Mouse (Mus musculus) liver, embryonic 13.5 days (tissue): ENCODE results near the gene Pyy. TPM values are rescaled to one million over a fixed set of nuclear protein-coding genes. Genes with fewer than 3 reads are reported as not detected.

Experiments
- ATAC-seq: fragments of 200-750 bp; cut with Nextera tagmentation; 2 replicates; pipeline ENCODE4 v1.8.0; 2017; ENCODE audit warnings: low read depth, mild to moderate bottlenecking, moderate number of reproducible peaks, moderate library complexity
- DNase-seq: peaks from one replicate; pipeline ENCODE4 v3.0.0; 2022
- H3K27ac ChIP-seq: fragments of 300-500 bp; sonication (generic); 2 replicates; pipeline ENCODE4 v1.5.1; 2015; ENCODE audit warnings: moderate library complexity, mild to moderate bottlenecking, inconsistent platforms
- H3K27me3 ChIP-seq: fragments of 300-500 bp; sonication (generic); 2 replicates; pipeline ENCODE4 v1.6.1; 2015; ENCODE audit warnings: mild to moderate bottlenecking, inconsistent platforms
- H3K36me3 ChIP-seq: fragments of 300-500 bp; sonication (generic); 2 replicates; pipeline ENCODE4 v1.6.1; 2015; ENCODE audit warnings: mild to moderate bottlenecking, inconsistent platforms
- H3K4me1 ChIP-seq: fragments of 300-500 bp; sonication (generic); replicated peaks from 2 replicates; pipeline ENCODE4 v1.6.1; 2015; ENCODE audit warnings: inconsistent platforms
- H3K4me2 ChIP-seq: fragments of 300-500 bp; sonication (generic); 2 replicates; pipeline ENCODE4 v1.6.1; 2015; ENCODE audit warnings: inconsistent platforms, mild to moderate bottlenecking, moderate library complexity
- H3K4me3 ChIP-seq: fragments of 300-500 bp; sonication (generic); replicated peaks from 2 replicates; pipeline ENCODE4 v1.5.1; 2015; ENCODE audit warnings: mild to moderate bottlenecking, inconsistent platforms
- H3K9ac ChIP-seq: fragments of 300-500 bp; sonication (generic); 2 replicates; pipeline ENCODE4 v1.6.1; 2015; ENCODE audit warnings: mild to moderate bottlenecking, inconsistent platforms
- H3K9me3 ChIP-seq: fragments of 300-500 bp; sonication (generic); replicated peaks from 2 replicates; pipeline ENCODE4 v1.6.1; 2016; ENCODE audit warnings: inconsistent platforms
- WGBS: fragments of 180-500 bp; shearing (Covaris S2); methylation state at CpG from one replicate; pipeline ENCODE4 v1.1.7; 2015; ENCODE audit not compliant: insufficient replicate concordance; 5-methylcytosine and 5-hydroxymethylcytosine counted together
- polyA plus RNA-seq: library from polyadenylated mRNA; unstranded; fragments of >200 nt; fragmentation: Nextera tagmentation; extraction: Ambion mirVana; gene quantifications from 2 replicates; pipeline ENCODE4 v1.2.1, GENCODE M21; 2015

The Pyy gene
- polyA plus RNA-seq, 1 experiment from 2014 or later = not detected

DNA sequence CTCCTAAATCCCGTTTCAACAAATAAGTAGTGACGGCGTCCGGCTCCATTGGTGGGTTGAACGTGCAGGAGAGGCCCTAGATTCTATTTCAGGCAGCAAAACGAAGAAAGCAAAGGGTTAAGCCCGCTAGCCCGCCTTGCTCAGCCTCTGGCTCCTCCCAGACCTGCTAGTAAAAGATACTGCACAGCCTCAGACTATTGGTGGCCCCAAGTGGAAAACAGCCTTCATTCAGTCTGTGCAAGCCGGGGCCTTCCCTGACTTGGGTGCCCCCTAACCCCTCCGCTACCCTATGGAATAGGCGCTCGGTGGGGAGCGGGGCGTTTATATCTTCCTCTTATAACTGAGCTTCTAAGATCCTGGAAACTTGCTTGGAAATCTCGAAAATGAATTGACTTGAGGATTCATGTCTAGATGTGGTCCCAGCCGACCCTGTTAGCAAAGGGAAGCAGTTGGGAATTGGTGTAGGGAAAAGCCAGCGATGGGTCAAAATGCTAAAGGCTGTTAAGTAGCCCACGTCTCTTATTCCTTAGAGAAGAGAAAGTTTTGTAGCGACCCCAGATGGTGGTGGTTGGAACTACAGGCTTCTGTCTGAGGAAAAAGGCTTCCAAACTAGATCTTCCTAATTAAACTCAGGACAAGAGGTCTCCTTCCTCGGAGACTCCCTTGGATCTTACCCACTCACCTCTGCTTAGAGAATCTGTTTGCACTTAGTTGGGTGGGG lies 18.4 kb downstream of the Pyy start:
- Histone ChIP-seq H3K27me3 (no peaks in the 10 kb centered on the region), H3K27ac (peak overlapping the region; percentile 96), H3K36me3 (peaks cover 12% of the 10 kb centered on the region), H3K9ac (peak overlapping the region; percentile 93), H3K4me2 (peak overlapping the region; percentile 95), H3K9me3 (no peaks in the 10 kb centered on the region), H3K4me3 (peak overlapping the region; percentile 79), H3K4me1 (peaks cover 58% of the 10 kb centered on the region)
- WGBS = under 1% methylated on average over 20 of the region's 20 CpGs
- DNase-seq (peak; percentile 88), ATAC-seq (peak; percentile 90)

DNA sequence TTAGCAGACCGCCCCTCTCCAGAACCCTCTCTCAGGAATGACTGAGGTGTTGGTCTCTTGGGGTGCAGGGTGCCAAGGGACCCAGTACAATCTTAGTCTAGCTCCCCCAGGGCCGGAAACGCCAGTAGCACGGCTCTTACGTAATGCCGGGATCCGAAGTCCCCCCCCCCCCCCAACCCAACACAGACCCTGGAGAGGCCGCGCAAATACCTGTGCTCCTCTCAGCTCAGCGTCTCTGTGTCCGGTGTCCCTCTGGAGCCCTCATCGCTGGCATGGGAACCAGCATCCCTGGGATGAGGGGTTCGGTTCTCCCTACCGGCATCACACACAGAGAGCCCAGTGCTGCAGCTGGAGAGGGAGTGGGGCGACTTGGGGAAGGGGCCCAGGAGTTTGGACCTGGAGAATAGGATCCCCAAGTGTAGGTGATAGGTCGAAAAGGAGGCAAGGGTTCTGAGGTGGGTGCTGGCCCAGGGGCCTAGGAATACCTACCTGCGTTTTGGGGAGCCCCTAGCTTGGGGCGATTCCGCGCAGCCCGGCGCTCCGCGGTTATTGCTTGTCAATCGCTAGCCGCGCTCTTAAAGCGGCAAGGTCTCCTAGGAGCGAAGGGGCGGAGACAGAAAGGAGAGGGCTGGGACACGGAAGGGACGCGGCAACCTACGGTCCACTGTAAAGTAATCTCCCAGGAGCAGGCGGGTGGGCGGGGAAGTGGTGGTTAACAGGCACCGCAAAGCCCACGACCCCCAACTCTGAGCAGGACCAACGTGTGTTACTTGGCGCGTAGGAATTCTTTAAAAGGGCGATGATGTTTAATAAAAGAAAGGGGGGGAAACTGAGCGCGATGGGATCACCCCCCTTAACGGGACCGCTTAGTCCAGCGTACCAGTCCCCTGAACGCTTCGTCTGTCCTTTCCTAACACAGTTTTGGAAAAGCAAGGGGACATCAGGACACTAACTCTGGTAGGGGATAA lies 19.4 kb downstream of the Pyy start, which contains the start of gene Mpp2:
TSS of gene Mpp2 (minus strand) at position 585 of the 968 bp plus-strand sequence.
- Histone ChIP-seq H3K36me3 (peaks cover 20% of the 10 kb centered on the region), H3K9ac (peak within 1 kb of the TSS; percentile 93), H3K27ac (peak within 1 kb of the TSS; percentile 96), H3K4me3 (peak within 1 kb of the TSS; percentile 79), H3K4me1 (peaks cover 56% of the 10 kb centered on the region), H3K27me3 (no peaks in the 10 kb centered on the region), H3K4me2 (peak within 1 kb of the TSS; percentile 95), H3K9me3 (peaks cover 5% of the 10 kb centered on the region; the same call in 1 of the 2 replicates)
- WGBS = under 1% methylated on average over 49 of the region's 49 CpGs
- DNase-seq (peak; percentile 88), ATAC-seq (peak; percentile 82)

DNA sequence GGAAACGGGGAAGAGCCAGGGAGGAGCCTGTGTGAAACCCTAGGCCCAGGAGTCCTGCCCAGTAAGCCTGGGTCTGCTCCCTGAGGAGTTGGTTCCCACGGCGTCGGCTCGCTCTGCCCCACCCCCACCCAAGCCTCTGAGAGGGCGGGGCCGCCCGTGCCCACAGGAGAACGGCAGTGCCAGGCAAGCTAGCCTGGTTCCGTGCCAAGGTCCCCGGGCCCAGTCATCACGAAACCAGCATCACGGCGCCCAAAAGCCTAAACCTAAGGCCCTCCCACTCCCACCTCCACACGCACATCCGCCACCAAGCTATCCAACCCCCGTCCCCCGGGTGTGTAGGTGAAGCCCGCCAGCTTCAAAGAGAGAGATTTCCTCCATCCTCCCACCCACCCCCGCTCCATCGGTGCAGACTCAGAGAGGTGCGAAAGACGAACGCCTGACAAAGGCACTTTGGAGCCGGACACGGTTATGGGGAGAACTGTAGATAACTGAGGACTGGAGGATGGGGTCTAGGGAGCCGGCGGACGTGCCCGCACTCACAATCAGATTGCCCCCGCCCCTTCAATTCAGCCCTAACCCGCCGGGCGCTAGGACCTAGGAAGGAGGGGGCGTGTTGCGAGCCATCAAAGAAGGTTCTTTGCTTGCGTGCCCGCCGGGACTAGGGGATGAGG lies 20.4 kb downstream of the Pyy start:
- Histone ChIP-seq H3K4me1 (peaks cover 61% of the 10 kb centered on the region), H3K4me2 (peak overlapping the region; percentile 95), H3K27me3 (no peaks in the 10 kb centered on the region), H3K36me3 (peaks cover 21% of the 10 kb centered on the region), H3K27ac (peak overlapping the region; percentile 96), H3K4me3 (peak overlapping the region; percentile 79), H3K9me3 (peaks cover 5% of the 10 kb centered on the region; the same call in 1 of the 2 replicates), H3K9ac (peak overlapping the region; percentile 93)
- WGBS = under 1% methylated on average over 39 of the region's 39 CpGs
- peak; percentile 64 for DNase-seq
- peak; percentile 39 for ATAC-seq

DNA sequence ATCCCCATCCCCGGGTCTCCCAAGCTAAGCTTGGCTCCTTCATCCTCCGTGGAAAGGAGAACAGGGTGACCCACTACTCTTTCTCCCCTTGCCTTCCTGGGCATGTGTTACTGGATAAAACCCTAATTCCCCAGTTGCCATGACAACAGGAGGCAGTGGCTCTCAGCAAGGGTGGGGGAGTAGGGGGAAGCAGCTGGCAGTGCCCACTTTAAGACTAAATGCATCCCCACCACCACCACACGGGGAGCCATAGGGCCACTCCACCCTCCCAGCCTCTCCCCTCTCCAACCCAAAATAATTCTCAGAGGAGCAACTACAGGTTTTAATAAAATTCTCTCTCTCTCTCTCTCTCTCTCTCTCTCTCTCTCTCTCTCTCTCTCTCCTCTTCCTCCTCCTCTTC lies 21.3 kb downstream of the Pyy start:
- H3K4me2 ChIP-seq = peak overlapping the region; percentile 95
- ATAC-seq (no peak), DNase-seq (no peak)
- peak overlapping the region; percentile 93 for H3K9ac ChIP-seq
- H3K9me3 ChIP-seq = peaks cover 5% of the 10 kb centered on the region; the same call in 1 of the 2 replicates
- peaks cover 67% of the 10 kb centered on the region for H3K4me1 ChIP-seq
- H3K4me3 ChIP-seq = peak overlapping the region; percentile 79
- peaks cover 21% of the 10 kb centered on the region for H3K36me3 ChIP-seq
- WGBS = 34% methylated on average over 3 of the region's 3 CpGs
- peaks cover 4% of the 10 kb centered on the region; the same call in 1 of the 2 replicates for H3K27me3 ChIP-seq
- H3K27ac ChIP-seq = peak overlapping the region; percentile 96; the same call in 1 of the 2 replicates

DNA sequence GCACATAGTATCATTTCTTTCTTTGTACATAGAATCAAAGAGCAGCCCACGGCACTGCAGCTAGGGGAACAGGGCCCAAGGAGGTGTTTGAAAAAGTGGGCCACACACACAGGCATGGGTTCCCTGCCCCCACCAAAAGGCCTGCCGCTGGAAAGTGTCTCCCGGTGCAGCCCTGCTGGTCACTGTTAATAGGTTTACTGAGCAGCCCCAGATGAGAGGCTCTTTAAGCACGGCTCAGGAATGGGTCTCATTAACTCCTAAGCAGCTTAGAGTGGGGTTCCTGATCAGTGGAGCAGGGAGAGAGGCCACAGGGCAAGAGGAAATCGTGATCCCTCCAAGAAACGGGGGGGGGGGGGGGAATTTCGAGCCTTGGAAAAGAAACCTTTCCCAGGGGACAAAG lies 23.5 kb downstream of the Pyy start:
- no peak overlapping the region for H3K4me3 ChIP-seq
- H3K27me3 ChIP-seq = peaks cover 4% of the 10 kb centered on the region; the same call in 1 of the 2 replicates
- DNase-seq (no peak), ATAC-seq (no peak)
- no peak overlapping the region for H3K27ac ChIP-seq
- H3K4me1 ChIP-seq = peaks cover 57% of the 10 kb centered on the region
- WGBS = 68% methylated on average over 7 of the region's 7 CpGs
- H3K9ac ChIP-seq = no peak overlapping the region
- H3K36me3 ChIP-seq = peaks cover 35% of the 10 kb centered on the region
- H3K9me3 ChIP-seq = peaks cover 5% of the 10 kb centered on the region; the same call in 1 of the 2 replicates
- no peak overlapping the region for H3K4me2 ChIP-seq

DNA sequence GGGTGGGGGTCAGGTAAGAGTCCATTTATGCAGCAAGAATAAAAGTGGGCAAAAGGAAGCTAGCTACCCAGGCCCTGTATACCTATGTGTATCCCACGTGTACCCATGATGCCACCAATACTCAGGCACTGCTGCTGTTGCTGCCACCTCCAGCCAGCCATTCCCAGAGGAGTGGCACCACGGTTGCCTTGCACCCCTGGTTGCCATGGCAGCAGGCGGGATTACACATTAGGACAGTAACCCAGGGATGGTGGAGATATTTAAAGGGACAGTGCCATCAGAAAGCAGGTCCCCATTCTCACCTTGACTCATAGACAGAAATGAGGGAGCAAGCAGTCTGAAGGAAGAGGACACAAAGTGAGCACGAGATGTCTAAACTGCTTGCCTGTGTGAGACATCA lies 24.4 kb downstream of the Pyy start:
- no peak overlapping the region for H3K4me3 ChIP-seq
- H3K27ac ChIP-seq = no peak overlapping the region
- DNase-seq (no peak), ATAC-seq (no peak)
- no peak overlapping the region for H3K9ac ChIP-seq
- H3K4me1 ChIP-seq = peaks cover 55% of the 10 kb centered on the region
- peaks cover 4% of the 10 kb centered on the region; the same call in 1 of the 2 replicates for H3K27me3 ChIP-seq
- WGBS = 60% methylated on average over 4 of the region's 4 CpGs
- H3K4me2 ChIP-seq = no peak overlapping the region
- peaks cover 5% of the 10 kb centered on the region; the same call in 1 of the 2 replicates for H3K9me3 ChIP-seq
- H3K36me3 ChIP-seq = peaks cover 43% of the 10 kb centered on the region

DNA sequence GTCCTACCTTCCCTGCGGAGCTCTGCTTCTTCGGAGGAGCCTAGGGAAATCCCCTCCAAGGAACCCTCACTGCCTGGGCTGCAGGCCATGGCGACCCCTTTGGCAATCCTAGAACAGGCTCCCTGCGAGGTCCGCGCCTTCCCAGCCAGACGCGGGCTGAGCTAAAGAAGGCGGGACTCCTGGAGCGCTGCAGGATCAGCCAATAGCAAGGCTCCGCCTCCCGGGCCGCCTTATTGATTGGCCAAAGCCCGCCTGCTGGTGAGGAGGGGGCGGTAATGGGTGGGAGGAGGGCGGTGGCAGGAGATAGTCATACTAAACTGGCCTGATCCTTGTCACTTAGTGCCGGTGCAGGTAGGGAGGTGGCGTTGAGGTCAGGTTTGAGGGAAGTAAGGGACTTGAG lies 25.3 kb downstream of the Pyy start:
- H3K4me1 ChIP-seq = peaks cover 55% of the 10 kb centered on the region
- H3K27ac ChIP-seq = no peak overlapping the region
- H3K9me3 ChIP-seq = peaks cover 5% of the 10 kb centered on the region; the same call in 1 of the 2 replicates
- H3K36me3 ChIP-seq = peaks cover 51% of the 10 kb centered on the region
- H3K9ac ChIP-seq = peak overlapping the region; percentile 60
- H3K27me3 ChIP-seq = peaks cover 4% of the 10 kb centered on the region; the same call in 1 of the 2 replicates
- ATAC-seq (peak; percentile 70), DNase-seq (peak; percentile 44)
- H3K4me2 ChIP-seq = peak overlapping the region; percentile 66
- H3K4me3 ChIP-seq = peak overlapping the region; percentile 40
- WGBS = 2% methylated on average over 18 of the region's 18 CpGs

DNA sequence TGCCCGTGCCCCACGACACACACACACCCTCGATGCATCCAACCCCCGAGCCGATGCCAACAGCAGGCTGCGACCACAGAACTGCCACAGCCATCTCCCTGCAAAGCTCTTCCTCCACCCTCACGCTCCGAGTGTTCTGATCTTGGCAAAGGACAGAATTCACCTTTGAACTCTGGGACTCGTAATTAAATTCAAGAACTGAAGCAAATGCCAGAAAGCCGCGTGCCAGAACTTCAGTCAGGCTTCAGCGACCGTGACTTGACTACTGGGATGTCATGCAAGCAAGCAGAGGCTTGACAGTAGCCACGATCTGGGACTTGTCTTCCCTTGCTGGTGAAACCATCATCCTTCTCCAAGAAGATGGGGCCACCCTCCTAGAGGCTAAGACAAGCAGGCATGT lies 33.9 kb downstream of the Pyy start:
- Histone ChIP-seq H3K27me3 (peaks cover 13% of the 10 kb centered on the region), H3K4me2 (no peak overlapping the region), H3K9me3 (no peaks in the 10 kb centered on the region), H3K4me3 (no peak overlapping the region), H3K27ac (no peak overlapping the region), H3K4me1 (peaks cover 20% of the 10 kb centered on the region), H3K9ac (no peak overlapping the region), H3K36me3 (peaks cover 45% of the 10 kb centered on the region)
- WGBS = 83% methylated on average over 14 of the region's 14 CpGs
- ATAC-seq = no peak
- no peak for DNase-seq

DNA sequence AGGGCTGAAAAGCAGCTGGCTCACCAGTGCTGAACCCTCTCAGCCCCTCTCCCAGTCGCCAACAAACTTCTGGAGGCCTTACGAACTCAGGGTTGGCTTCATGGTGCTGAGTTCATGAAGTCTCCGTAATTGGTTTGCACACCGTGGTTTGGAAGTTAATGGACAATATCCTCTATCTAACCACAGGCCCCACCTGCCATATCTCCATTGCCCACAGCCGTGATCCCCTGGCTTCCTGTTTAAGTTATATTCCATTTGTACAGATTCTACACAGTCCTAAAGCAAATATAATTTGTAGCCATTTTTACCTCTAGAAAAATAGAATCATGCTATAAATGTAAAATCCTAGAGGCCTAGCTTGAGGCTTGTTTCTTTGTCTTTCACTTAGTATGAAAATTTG lies 34.9 kb downstream of the Pyy start:
- Histone ChIP-seq H3K4me1 (peaks cover 15% of the 10 kb centered on the region), H3K4me2 (no peak overlapping the region), H3K9ac (no peak overlapping the region), H3K4me3 (no peak overlapping the region), H3K36me3 (peaks cover 35% of the 10 kb centered on the region), H3K27me3 (peaks cover 13% of the 10 kb centered on the region), H3K27ac (no peak overlapping the region), H3K9me3 (no peaks in the 10 kb centered on the region)
- DNase-seq (no peak), ATAC-seq (no peak)
- WGBS = 22% methylated on average over 5 of the region's 5 CpGs

DNA sequence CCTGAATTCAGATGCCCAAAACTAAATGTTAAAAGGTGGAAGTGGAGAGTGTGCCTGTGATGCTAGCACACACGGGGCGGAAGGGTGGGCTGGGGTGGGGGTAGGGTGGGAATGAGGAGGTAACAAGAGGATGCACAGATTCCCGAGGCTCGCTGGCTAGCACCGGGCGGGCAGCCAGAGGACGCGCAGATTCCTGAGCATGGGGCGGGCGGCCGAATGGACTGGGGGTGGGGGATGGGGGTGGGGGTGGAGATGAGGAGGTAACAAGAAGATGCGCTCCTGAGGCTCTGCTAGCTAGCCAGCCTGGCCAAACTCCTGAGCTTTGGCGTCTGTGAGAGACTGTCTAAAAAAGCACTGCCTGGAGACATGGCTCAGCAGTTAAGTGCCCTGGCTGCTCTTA lies 37.2 kb downstream of the Pyy start:
- 20% methylated on average over 13 of the region's 13 CpGs for WGBS
- H3K4me2 ChIP-seq = no peak overlapping the region

More for the DNA sequence above, 37.2 kb downstream of the Pyy start:
- no peak overlapping the region for H3K9ac ChIP-seq
- H3K27ac ChIP-seq = no peak overlapping the region
- H3K4me1 ChIP-seq = peaks cover 10% of the 10 kb centered on the region
- peaks cover 15% of the 10 kb centered on the region; the same call in 1 of the 2 replicates for H3K36me3 ChIP-seq
- no peak overlapping the region for H3K4me3 ChIP-seq
- DNase-seq (no peak), ATAC-seq (no peak)
- no peaks in the 10 kb centered on the region for H3K9me3 ChIP-seq
- H3K27me3 ChIP-seq = peaks cover 13% of the 10 kb centered on the region
